ENCODE assay signal across 26 mouse cellular contexts in the genomic region with DNA sequence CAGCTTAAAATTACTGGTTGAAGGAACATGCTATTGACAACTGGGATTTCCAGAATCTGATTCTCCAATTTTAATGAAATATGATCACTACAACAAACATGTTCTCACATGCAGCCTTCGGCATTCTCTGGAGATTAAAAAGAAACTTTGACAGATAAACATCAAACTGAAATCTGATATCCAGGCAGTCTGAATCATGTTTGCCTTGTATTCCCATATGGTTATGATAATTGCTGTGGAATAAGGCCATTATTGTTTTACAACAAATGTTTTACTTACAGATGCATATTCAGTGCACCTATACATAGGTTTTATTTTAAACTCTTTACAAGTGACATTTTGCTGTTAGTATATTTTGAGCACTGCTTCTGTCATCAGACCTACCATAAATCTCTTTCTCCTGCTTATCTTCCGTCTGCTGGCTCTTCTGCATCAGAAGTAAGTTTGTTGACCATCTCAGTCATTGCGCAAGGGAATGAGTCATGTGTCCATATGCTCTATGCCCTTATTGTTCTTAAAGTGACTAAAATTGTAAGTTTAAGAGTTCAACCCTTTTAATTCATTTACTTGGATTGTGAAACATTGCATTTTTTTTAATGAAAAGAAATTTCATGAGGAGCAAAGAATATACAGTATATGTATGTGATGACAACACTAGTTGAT.
DNase-seq lines count a peak whose midpoint lies in the region; ATAC-seq and TF ChIP-seq lines count a peak whose summit lies in the region.
"Had no signal": no experiment of that assay in that cellular context is flagged by ENCODE, and none has a peak within 500 bp of the region (broad histone marks: within the 10 kb centered on the region; RNA-seq: fewer than 3 reads in every experiment).

No protein-coding gene starts in this region.

- TF ChIP-seq CTCF in lung, embryonic 14.5 days (IDR thresholded peaks at IDR 0.05; ENCODE audit: low read depth): no peak

- 58% methylated on average over 3 of the region's 3 CpGs for WGBS in lung, embryonic 14.5 days
- WGBS in hindbrain, embryonic 11.5 days: 83% methylated on average over 3 of the region's 3 CpGs

- no peak overlapping the region for H3K27ac ChIP-seq in lung, embryonic 14.5 days (ENCODE audit: low read depth)
- H3K27ac ChIP-seq in hindbrain, embryonic 11.5 days (ENCODE audit: low read depth, low read length): no peak overlapping the region
- H3K27ac ChIP-seq: embryonic facial prominence, embryonic 13.5 days; forebrain, embryonic 10.5 days; gastrocnemius, adult 2 months; heart, embryonic 13.5 days; hindbrain, embryonic 12.5 days had no signal

- no peak overlapping the region for H3ac ChIP-seq in myocyte (ENCODE audit: control insufficient read depth, insufficient read length)

- H3K36me3 ChIP-seq in lung, embryonic 14.5 days (ENCODE audit: insufficient read depth): no peaks in the 10 kb centered on the region
- H3K36me3 ChIP-seq in myocyte (ENCODE audit: control insufficient read depth, insufficient read depth): no peaks in the 10 kb centered on the region
- H3K36me3 ChIP-seq in hindbrain, embryonic 11.5 days (ENCODE audit: control insufficient read depth, insufficient read depth, low read length): no peaks in the 10 kb centered on the region
- H3K36me3 ChIP-seq: embryonic facial prominence, embryonic 13.5 days; forebrain, embryonic 10.5 days; heart, embryonic 13.5 days; hindbrain, embryonic 12.5 days had no signal

- DNase-seq in lung, embryonic 14.5 days: peak; percentile 12
- no peak for DNase-seq in lung, postnatal 10 days
- DNase-seq in 416B (ENCODE audit: low read depth): peak; percentile 95
- peak; percentile 43 for DNase-seq in adipocyte (ENCODE audit: low spot score)
- DNase-seq in hindbrain, embryonic 11.5 days (ENCODE audit: low spot score): no peak
- DNase-seq in gastrocnemius, postnatal 10 days: no peak
- DNase-seq: adrenal gland, adult 2 months; adrenal gland, postnatal 25 days; B cell, adult 2 months; cerebellum, adult 2 months; cerebellum, postnatal 10 days; embryo, embryonic 11 days; gastrocnemius, adult 2 months; gastrocnemius, postnatal 36 days; heart, adult 11 months; heart, postnatal 36 days had no signal

- H3K9me3 ChIP-seq in lung, embryonic 14.5 days (ENCODE audit: low read depth, low read length): no peaks in the 10 kb centered on the region
- H3K9me3 ChIP-seq in hindbrain, embryonic 11.5 days (ENCODE audit: control insufficient read depth, low read length): no peaks in the 10 kb centered on the region
- H3K9me3 ChIP-seq: embryonic facial prominence, embryonic 13.5 days; forebrain, embryonic 10.5 days; heart, embryonic 13.5 days; hindbrain, embryonic 12.5 days had no signal

- H3K4me3 ChIP-seq in lung, embryonic 14.5 days (ENCODE audit: low read depth, low read length): no peak overlapping the region
- no peak overlapping the region for H3K4me3 ChIP-seq in myocyte
- no peak overlapping the region for H3K4me3 ChIP-seq in hindbrain, embryonic 11.5 days (ENCODE audit: low read depth, low read length)
- H3K4me3 ChIP-seq: embryonic facial prominence, embryonic 13.5 days; forebrain, embryonic 10.5 days; gastrocnemius, adult 2 months; heart, embryonic 13.5 days; hindbrain, embryonic 12.5 days had no signal

- no peaks in the 10 kb centered on the region for H3K79me2 ChIP-seq in myocyte (ENCODE audit: control insufficient read depth, insufficient read depth)

- no peak for ATAC-seq in lung, embryonic 14.5 days (ENCODE audit: insufficient read depth)
- ATAC-seq in hindbrain, embryonic 11.5 days (ENCODE audit: low FRiP score): no peak
- ATAC-seq: activated CD4-positive, CD25-positive, alpha-beta regulatory T cell, adult 4 months; forebrain, embryonic 14.5 days; hindbrain, embryonic 16.5 days; inflammation-experienced regulatory T-cells, adult 6 months; Patski had no signal

- no peaks in the 10 kb centered on the region for H3K4me1 ChIP-seq in lung, embryonic 14.5 days (ENCODE audit: insufficient read depth)
- H3K4me1 ChIP-seq in hindbrain, embryonic 11.5 days (replicated peaks; ENCODE audit: control insufficient read depth, insufficient read depth, low read length): no peaks in the 10 kb centered on the region
- H3K4me1 ChIP-seq: embryonic facial prominence, embryonic 13.5 days; forebrain, embryonic 10.5 days; heart, embryonic 13.5 days; hindbrain, embryonic 12.5 days had no signal

- no peaks in the 10 kb centered on the region for H3K27me3 ChIP-seq in lung, embryonic 14.5 days (ENCODE audit: insufficient read depth, low read length)
- no peaks in the 10 kb centered on the region for H3K27me3 ChIP-seq in myocyte (ENCODE audit: control insufficient read depth, insufficient read depth, insufficient read length)
- no peaks in the 10 kb centered on the region for H3K27me3 ChIP-seq in hindbrain, embryonic 11.5 days (ENCODE audit: control insufficient read depth, insufficient read depth, low read length)
- H3K27me3 ChIP-seq: embryonic facial prominence, embryonic 13.5 days; heart, embryonic 13.5 days; hindbrain, embryonic 12.5 days; Patski had no signal

- H3K4me2 ChIP-seq in lung, embryonic 14.5 days: no peak overlapping the region
- peak overlapping the region; percentile 2 for H3K4me2 ChIP-seq in myocyte (ENCODE audit: low read depth)
- H3K4me2 ChIP-seq in hindbrain, embryonic 11.5 days (replicated peaks; ENCODE audit: low read depth, low read length): no peak overlapping the region
- H3K4me2 ChIP-seq: embryonic facial prominence, embryonic 13.5 days; heart, embryonic 13.5 days; hindbrain, embryonic 12.5 days had no signal

- TF ChIP-seq POLR2A in myocyte (IDR thresholded peaks at IDR 0.05; ENCODE audit: insufficient read length, low read depth): no peak

- no peak overlapping the region for H3K9ac ChIP-seq in lung, embryonic 14.5 days
- no peak overlapping the region for H3K9ac ChIP-seq in hindbrain, embryonic 11.5 days (ENCODE audit: low read depth, low read length)
- H3K9ac ChIP-seq: embryonic facial prominence, embryonic 13.5 days; heart, embryonic 13.5 days; hindbrain, embryonic 12.5 days had no signal

TF ChIP-seq in myocyte, 11 proteins besides CTCF, POLR2A, EP300 and RAD21:
- TF ChIP-seq POLR2AphosphoS2 (IDR thresholded peaks at IDR 0.05; ENCODE audit: insufficient read length, low read depth) (no peak), CEBPB (IDR thresholded peaks at IDR 0.05; ENCODE audit: insufficient read depth, poor library complexity, severe bottlenecking) (peak; percentile 100), USF1 (IDR thresholded peaks at IDR 0.05; ENCODE audit: low read depth) (peak; percentile 46), MYOD1 (IDR thresholded peaks at IDR 0.05; ENCODE audit: control insufficient read depth in 1 of 3, insufficient read length in 2 of 3, low read depth in 2 of 3) (no peak)

Comparison
In these comparisons a context has a peak if more than half of its experiments do, and no peak if none do; other contexts are left out.
1. DNase-seq: peak in lung, embryonic 14.5 days (single experiment), 416B (single experiment) and adipocyte (single experiment); none in lung, postnatal 10 days (single experiment), hindbrain, embryonic 11.5 days (single experiment) and gastrocnemius, postnatal 10 days (single experiment).